Mouse (Mus musculus): ENCODE data around the gene Tcte3.
"Not testable (repeated sequence)": the region's sequence is repeated elsewhere in the genome, so short reads cannot be mapped to it uniquely, and the experiment has no call there.

DNA sequence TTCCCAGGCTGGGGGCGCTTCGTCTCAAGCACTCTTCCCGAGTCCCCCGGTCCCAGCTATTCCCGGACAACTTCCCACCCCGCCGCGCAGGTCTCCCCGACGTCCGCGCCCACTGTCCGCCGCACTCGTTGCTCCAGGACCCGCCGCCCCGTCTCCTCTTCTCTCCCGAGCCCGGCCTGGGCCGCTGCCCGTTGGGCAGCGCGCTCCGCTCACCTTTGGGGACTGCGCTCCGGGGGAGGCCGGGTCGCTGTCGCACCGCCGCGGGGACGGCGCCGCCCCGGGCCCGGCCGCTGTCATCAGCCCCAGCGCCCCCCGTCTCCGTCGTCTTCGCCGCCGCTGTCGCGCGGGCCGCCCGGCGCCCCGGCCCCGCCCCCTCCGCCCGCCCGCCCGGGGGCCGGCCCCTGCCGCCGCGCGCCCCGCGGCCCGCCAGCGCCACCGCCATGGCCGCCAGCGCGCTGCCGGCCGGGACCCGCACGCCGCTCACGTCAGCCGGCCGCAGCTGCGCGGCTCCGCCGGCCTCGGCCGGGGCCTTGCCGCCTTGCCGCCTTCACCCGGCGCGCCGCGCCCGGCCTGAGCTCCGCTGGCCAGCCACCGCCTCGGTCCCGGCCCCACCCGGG is 48.7 kb downstream of the Tcte3 start:
- not testable (repeated sequence) for TF ChIP-seq CTCF (IDR thresholded peaks at IDR 0.05); EP300 (IDR thresholded peaks at IDR 0.05; ENCODE audit: insufficient read depth, low read depth, low read length); POLR2A (IDR thresholded peaks at IDR 0.05; ENCODE audit: insufficient read depth, low read depth, low read length)

Measured in heart, adult 2 months (tissue).